Mouse (Mus musculus) heart, embryonic 14.5 days (tissue): Measurements from ENCODE around the gene Gm10972. TPM values are rescaled to one million over a fixed set of nuclear protein-coding genes. Genes with fewer than 3 reads are reported as not detected.
"Not testable (repeated sequence)": the region's sequence is repeated elsewhere in the genome, so short reads cannot be mapped to it uniquely, and the experiment has no call there.

Source experiments
- ATAC-seq: fragments of 200-750 bp; cut with Nextera tagmentation; 2 replicates; pipeline ENCODE4 v1.8.0; 2017; ENCODE audit warnings: low read depth, moderate TSS enrichment; ENCODE audit not compliant: insufficient number of reproducible peaks, insufficient read depth, low FRiP score
- H3K27ac ChIP-seq, 2 experiments: fragments of 200-500 bp in 1 of 2; fragments of 300-500 bp in 1 of 2; sonication (generic) in 1 of 2; replicated peaks in 1 of 2; 2 replicates each; pipeline ENCODE4 v1.5.1; 2012 to 2014; ENCODE audit warnings: low read depth in 2 of 2, low read length in 2 of 2, control low read depth in 1 of 2, mild to moderate bottlenecking in 1 of 2, mixed read lengths in 1 of 2; ENCODE audit not compliant: control insufficient read depth in 1 of 2, insufficient read depth in 1 of 2
- H3K27me3 ChIP-seq: fragments of 300-500 bp; sonication (generic); 2 replicates; pipeline ENCODE4 v1.6.1; 2014; ENCODE audit warnings: mild to moderate bottlenecking, low read length, control low read depth; ENCODE audit not compliant: control insufficient read depth, insufficient read depth
- H3K36me3 ChIP-seq: fragments of 300-500 bp; sonication (generic); 2 replicates; pipeline ENCODE4 v1.6.1; 2014; ENCODE audit warnings: mild to moderate bottlenecking, control low read depth, low read length, mixed read lengths; ENCODE audit not compliant: control insufficient read depth, insufficient read depth
- H3K4me1 ChIP-seq, 2 experiments: fragments of 200-500 bp in 1 of 2; fragments of 300-500 bp in 1 of 2; sonication (generic) in 1 of 2; 2 replicates each; pipeline ENCODE4 v1.6.1; 2012 to 2014; ENCODE audit warnings: low read length in 2 of 2, control low read depth in 1 of 2, mixed read lengths in 1 of 2; ENCODE audit not compliant: control insufficient read depth in 2 of 2, insufficient read depth in 2 of 2
- H3K4me2 ChIP-seq: fragments of 300-500 bp; sonication (generic); 2 replicates; pipeline ENCODE4 v1.6.1; 2014; ENCODE audit warnings: mild to moderate bottlenecking, low read length
- H3K4me3 ChIP-seq, 2 experiments: fragments of 200-500 bp in 1 of 2; fragments of 300-500 bp in 1 of 2; sonication (generic) in 1 of 2; 2 replicates each; pipeline ENCODE4 v1.5.1; 2012 to 2014; ENCODE audit warnings: low read length in 2 of 2, mild to moderate bottlenecking in 2 of 2, control low read depth in 1 of 2, low read depth in 1 of 2, moderate library complexity in 1 of 2; ENCODE audit not compliant: control insufficient read depth in 1 of 2, insufficient read depth in 1 of 2
- H3K9ac ChIP-seq: fragments of 300-500 bp; sonication (generic); 2 replicates; pipeline ENCODE4 v1.6.1; 2014; ENCODE audit warnings: mild to moderate bottlenecking, low read length
- H3K9me3 ChIP-seq: fragments of 300-500 bp; sonication (generic); 2 replicates; pipeline ENCODE4 v1.6.1; 2016; ENCODE audit warnings: low read length, control low read depth; ENCODE audit not compliant: control insufficient read depth
- WGBS: fragments of 180-500 bp; shearing (Covaris S2); extraction: QIAGEN DNeasy Blood & Tissue Kit; methylation state at CpG from one replicate; pipeline ENCODE4 v1.1.7; 2014; 5-methylcytosine and 5-hydroxymethylcytosine counted together
- polyA plus RNA-seq: library from polyadenylated mRNA; unstranded; fragments of >200 nt; fragmentation: Nextera tagmentation; extraction: Ambion mirVana; gene quantifications from 2 replicates; pipeline ENCODE4 v1.2.1, GENCODE M21; 2014

The Gm10972 gene
- polyA plus RNA-seq, 1 experiment from 2014 or later: not detected

DNA sequence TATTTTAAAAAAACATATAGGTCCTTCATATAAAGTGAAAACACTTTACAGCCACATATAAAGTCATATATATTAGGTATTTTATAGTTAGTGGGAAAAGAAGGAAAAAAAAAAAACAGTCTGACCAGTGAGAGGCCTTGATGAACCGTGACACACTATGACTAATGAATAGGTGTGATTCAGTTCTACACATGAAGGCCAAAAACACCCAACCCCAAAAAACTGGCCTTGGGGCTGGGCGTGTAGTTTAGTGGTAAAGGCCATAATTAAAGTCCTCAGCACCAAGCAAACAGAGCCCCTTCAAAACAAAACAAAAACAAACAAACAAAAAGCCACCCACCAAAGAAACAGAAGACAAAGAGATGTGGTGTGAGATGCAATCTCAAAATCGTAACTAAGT lies 13.0 kb upstream of the Gm10972 start:
- no peaks in the 10 kb centered on the region for H3K4me1 ChIP-seq
- H3K36me3 ChIP-seq: no peaks in the 10 kb centered on the region
- H3K27ac ChIP-seq: no peak overlapping the region
- no peak overlapping the region for H3K4me3 ChIP-seq
- no peak for ATAC-seq
- no peaks in the 10 kb centered on the region for H3K27me3 ChIP-seq
- H3K9ac ChIP-seq: no peak overlapping the region
- no peak overlapping the region for H3K4me2 ChIP-seq
- no peaks in the 10 kb centered on the region for H3K9me3 ChIP-seq
- WGBS: 75% methylated on average over 3 of the region's 3 CpGs

DNA sequence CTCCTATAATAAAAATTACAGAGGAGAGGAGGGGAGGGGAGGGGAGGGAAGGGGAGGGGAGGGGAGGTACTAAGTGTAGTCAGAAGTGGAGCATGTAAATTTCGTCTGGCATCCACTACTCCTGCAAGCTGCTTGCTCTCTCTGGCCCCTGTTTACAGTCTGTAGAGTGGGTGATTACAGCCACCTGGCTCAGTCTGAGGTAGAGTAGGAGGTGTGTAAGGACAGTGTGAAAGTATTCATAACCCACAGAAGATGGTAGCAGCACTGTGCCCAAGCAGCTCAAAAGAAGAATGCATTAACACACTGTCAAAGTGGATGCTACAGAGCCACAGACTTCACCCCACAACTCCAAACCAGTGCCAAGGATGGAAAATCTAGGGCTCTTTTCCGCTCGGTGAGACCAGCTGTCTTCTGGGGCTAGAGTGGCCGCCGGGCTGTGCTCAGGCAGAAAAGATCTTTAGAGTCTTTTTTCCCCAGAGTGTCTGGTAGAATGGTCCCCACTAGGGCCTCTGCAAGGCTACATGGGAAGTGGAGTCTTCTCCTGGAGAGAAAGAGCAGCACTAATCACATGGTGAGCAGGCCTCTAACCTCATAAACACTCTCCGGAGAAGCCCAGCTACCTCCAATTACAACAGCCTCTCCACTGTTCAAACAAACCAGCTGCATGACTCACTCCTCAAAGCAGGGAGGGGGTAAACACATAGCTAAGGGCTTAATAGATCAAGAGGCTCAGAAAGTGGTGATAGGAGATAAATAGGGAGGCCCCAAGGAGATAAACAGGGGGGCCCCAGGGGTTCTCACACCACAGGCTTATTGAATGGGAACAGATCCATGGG lies 6.1 kb downstream of the Gm10972 start:
- Histone ChIP-seq H3K36me3 (no peaks in the 10 kb centered on the region), H3K27me3 (no peaks in the 10 kb centered on the region), H3K4me2 (peak overlapping the region; percentile 4; the same call in 1 of the 2 replicates), H3K4me3 (no peak overlapping the region), H3K4me1 (peaks cover 12 to 13% of the 10 kb centered on the region in 2 experiments), H3K27ac (peak overlapping the region; percentile 48 to 76; a peak in 3 of 4 replicates), H3K9me3 (no peaks in the 10 kb centered on the region), H3K9ac (no peak overlapping the region)
- WGBS: 10% methylated on average over 6 of the region's 6 CpGs
- ATAC-seq: peak; percentile 66

DNA sequence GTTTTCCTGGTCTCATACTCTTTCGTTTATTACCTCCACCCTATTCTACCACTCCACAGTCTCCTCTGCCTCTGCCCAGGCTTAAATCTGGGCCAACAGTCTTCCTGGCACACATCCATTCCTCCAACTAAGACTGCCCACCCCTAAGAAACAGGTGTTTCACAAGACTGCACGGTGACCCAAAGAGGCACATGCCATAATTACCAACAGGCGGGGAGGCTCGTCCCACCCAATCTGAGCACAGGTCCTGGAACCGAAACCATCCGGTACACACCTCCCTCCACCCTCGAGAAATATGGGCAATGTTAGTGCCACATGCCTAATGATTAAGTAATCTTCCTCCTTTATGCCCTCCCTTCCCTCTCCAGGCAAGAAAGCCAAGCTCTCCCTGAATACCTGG lies 7.5 kb downstream of the Gm10972 start:
- Histone ChIP-seq H3K27ac (no peak overlapping the region), H3K27me3 (no peaks in the 10 kb centered on the region), H3K9ac (no peak overlapping the region), H3K36me3 (no peaks in the 10 kb centered on the region), H3K4me1 (peaks cover 12 to 13% of the 10 kb centered on the region in 2 experiments), H3K9me3 (no peaks in the 10 kb centered on the region), H3K4me3 (no peak overlapping the region), H3K4me2 (no peak overlapping the region)
- WGBS: 84% methylated on average over 7 of the region's 7 CpGs
- no peak for ATAC-seq

DNA sequence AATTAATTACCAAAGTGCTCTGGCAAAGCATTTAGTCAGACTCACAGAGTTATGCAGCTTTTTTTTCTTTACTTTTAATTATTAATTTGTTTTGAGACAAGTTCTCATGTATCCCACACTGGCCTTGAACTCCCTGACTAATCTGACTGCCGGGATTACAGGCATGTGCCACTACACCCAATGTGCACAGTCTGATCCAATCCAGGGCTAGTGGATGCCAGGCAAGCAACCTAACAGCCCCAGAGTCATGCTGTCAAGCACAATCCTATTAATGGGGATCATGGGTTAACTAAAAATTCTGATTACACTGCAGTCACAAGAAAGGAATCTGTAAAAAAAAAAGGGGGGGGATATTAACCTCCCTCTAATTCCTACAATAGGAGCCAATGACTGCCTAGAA lies 11.1 kb downstream of the Gm10972 start:
- H3K4me2 ChIP-seq, ATAC-seq, H3K27ac ChIP-seq, H3K9ac ChIP-seq, H3K9me3 ChIP-seq, H3K27me3 ChIP-seq, H3K4me3 ChIP-seq, H3K36me3 ChIP-seq: not testable (repeated sequence)
- 63% methylated on average over 1 of the region's 1 CpGs for WGBS
- H3K4me1 ChIP-seq: peaks cover 9 to 14% of the 10 kb centered on the region in 2 experiments

DNA sequence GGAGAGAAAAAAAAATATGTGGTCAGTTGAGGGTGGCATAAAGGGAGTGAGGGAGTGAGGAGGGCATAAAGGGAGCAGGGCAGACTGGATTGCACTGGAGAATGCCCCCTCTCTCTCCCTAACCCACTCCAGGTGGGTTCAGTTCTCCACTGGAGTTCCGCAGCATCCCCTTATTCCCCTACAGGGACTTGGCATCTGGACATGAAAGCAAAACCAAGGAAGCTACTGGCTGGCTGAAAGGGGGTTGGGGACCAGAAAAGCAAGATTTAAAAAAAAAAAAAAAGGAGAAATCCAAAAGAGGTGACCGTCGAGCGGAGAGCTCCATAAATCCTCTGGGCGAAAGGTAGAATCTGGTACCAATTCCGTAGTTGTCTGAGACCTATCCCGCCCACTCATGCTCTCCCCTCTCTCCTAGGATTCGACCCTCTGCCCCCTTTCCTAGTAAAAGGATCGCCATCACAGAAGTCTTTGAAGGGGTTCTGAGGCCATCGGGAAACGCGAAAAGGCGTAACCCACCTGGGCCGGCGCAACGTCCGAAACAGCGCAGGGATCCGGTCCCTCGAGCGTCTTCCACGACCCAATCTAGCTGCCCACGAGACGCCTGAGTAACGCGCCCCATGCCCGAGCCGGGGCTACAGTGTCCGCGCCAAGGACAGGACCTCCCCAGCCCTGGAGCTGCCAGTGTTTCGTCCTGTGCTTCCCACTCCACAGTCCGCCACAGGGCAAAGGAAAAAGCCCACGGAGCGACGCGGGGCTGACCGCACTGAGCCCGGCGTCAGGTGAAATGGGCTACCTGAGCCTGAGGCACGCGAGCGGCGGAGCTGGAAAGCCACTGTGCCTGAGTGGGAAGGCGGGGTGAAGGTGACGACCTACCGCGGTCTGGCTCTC lies 15.2 kb downstream of the Gm10972 start:
- peak; percentile 31 for ATAC-seq
- H3K4me1 ChIP-seq, H3K36me3 ChIP-seq, H3K27me3 ChIP-seq, H3K27ac ChIP-seq, H3K9me3 ChIP-seq: not testable (repeated sequence)
- Histone ChIP-seq H3K4me3 (peak overlapping the region; percentile 44 to 48), H3K9ac (peak overlapping the region; percentile 67), H3K4me2 (peak overlapping the region; percentile 72)
- 3% methylated on average over 22 of the region's 47 CpGs for WGBS

DNA sequence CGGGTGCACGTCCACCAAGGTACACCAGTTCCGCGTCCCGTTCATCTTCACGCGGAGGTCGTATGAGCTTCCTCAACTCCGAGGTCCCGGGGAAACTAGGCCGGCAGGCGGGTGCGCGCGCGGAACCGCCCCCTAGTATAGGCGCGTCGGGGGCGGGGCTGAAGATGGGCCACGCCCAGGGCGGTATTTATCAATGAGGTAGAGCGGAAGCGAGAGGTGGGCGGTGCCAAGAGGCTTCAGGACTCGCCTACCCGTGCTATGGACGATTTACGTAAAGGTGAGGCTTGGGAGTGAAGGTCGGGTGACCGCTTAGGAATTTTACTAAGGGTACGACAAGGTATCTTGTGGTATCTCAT lies 15.8 kb downstream of the Gm10972 start, which contains the start of gene Tuft1:
Gene Tuft1 (minus strand): TSS at position 133 of the 356 bp plus-strand sequence.
- not testable (repeated sequence) for H3K4me1 ChIP-seq, H3K36me3 ChIP-seq, H3K9me3 ChIP-seq, H3K27me3 ChIP-seq
- Histone ChIP-seq H3K4me3 (peak within 1 kb of the TSS; percentile 44 to 48), H3K4me2 (peak within 1 kb of the TSS; percentile 72), H3K27ac (0 out of 4 replicates have a peak within 1 kb of the TSS, but pooled peaks of 1 of the 2 experiments have one; percentile 10), H3K9ac (peak within 1 kb of the TSS; percentile 67)
- ATAC-seq: peak; percentile 88
- WGBS: 0% methylated on average over 15 of the region's 33 CpGs

DNA sequence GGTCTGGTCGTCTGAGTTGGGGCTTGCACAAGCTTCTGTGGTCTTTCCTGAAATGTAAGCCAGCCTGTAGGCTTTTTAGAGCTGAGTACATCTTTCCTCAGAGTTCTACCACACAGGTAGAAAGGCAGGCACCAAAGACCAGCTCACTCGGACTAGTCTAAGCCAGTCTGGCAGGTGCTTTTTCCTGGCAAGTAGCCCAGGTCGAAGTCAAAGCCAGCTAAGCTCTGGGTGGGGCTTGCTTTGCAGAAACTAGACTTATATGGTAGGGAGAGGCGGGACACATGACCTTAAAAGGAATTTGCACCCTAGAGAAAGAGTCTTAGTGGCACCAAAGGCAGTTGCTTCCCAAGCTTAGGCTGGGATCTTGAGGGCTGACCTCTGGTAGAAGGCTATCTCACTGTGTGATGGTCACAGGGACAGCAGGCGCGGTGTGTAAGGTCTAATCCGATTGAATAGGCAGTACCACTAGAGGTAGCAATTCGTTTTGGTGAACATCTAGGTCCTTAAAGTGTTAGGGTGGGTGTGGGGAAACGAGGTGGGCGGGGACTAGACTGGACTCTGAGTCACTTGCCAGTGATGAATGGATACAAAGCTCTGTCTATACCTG lies 16.3 kb downstream of the Gm10972 start:
- not testable (repeated sequence) for H3K27me3 ChIP-seq, H3K36me3 ChIP-seq, H3K9ac ChIP-seq, H3K4me1 ChIP-seq, H3K9me3 ChIP-seq
- H3K27ac ChIP-seq: 0 out of 4 replicates have a peak overlapping the region, but pooled peaks of 1 of the 2 experiments have one; percentile 10
- 29% methylated on average over 8 of the region's 10 CpGs for WGBS
- peak overlapping the region; percentile 55 for H3K4me2 ChIP-seq
- H3K4me3 ChIP-seq: peak overlapping the region; percentile 4 to 14; a peak in 1 of 4 replicates
- ATAC-seq: peak; percentile 78
